Mouse (Mus musculus): Measurements from ENCODE around the gene Setx. TPM values are rescaled to one million over a fixed set of nuclear protein-coding genes. Genes with fewer than 3 reads are reported as not detected.

Gene Setx
- total RNA-seq (2023), result 73.0 to 74.7 TPM (median 73.6 TPM) in 4 replicates

DNA sequence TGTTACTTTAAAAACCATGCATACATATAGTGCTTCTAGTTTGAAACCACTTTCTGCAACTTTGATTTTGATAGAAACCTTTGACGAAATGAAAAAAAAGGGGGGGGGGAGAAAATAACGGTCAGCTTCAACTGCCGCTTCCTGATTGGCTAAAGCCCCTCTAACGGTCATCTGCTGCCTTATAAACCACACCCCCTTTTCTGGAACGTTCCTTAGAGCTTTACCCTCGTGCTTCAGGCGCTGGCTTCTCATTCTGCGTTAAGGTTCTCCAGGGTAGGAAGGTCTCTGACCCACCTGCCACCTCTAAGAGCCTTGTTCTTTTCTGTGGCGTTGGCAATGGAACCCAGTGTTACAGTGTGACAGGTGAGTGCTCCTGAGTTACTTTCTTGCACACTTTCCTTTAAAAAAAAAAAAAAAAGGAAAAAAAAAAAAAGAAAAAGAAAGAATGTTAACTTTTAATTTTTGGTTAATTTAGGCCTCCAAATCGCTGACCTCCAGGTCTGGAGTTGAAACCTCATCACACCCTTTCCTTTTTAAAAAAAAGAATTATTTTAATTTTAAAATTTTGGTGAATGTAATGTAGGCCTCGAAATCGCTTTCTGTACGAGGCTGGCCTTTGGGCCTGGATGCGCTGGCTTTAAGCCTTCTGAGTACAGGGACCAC is at the start of gene Setx:
Setx (plus strand) TSS at position 275 of the 663 bp plus-strand sequence.

Other genes with a start within 250 kb of the Setx start
- not detected in 4 replicates for gene Barhl1, start 207.5 kb upstream of the Setx start, total RNA-seq (2023)
- gene Cfap77, start 69.1 kb upstream of the Setx start, total RNA-seq (2023), result 0.32 TPM in 1 of 4 replicates, not detected in the others
- 26.7 to 32.3 TPM (median 29.1 TPM) in 4 replicates for gene Ttf1, start 63.9 kb upstream of the Setx start, total RNA-seq (2023)
- 4.4 to 9.3 TPM (median 6.8 TPM) in 4 replicates for gene Ntng2, start 128.8 kb downstream of the Setx start, total RNA-seq (2023)
- 38.2 to 51.3 TPM (median 45.8 TPM) in 4 replicates for gene Med27, start 222.6 kb downstream of the Setx start, total RNA-seq (2023)

Data from B cell, adult 62 days (primary cell).